Mouse (Mus musculus) MEL-GATA-1-ER (cell line): ENCODE results near the gene Olfr449.

ENCODE experiments used
- DNase-seq: peaks from one replicate; pipeline ENCODE4 v3.0.0-alpha.2; 2012; ENCODE audit warnings: low read depth; ENCODE audit errors: extremely low read depth

Olfr449 gene

GRCm38 (mm10) chr6:42834084-42834483, at the start of gene Olfr449:
Gene Olfr449 (plus strand): TSS chr6:42834384.
- no peak for DNase-seq

- no peak for DNase-seq
Measured at GRCm38 (mm10) chr6:42784793-42785192, 49.4 kb upstream of the Olfr449 start, which contains the start of gene Olfr452. Gene Olfr452 (plus strand): TSS chr6:42785093.

GRCm38 (mm10) chr6:42790247-42790948, 43.8 kb upstream of the Olfr449 start:
- no peak for DNase-seq

GRCm38 (mm10) chr6:42790949-42791556, 43.1 kb upstream of the Olfr449 start:
- DNase-seq, result no peak

GRCm38 (mm10) chr6:42794982-42795381, 39.2 kb upstream of the Olfr449 start:
- no peak for DNase-seq

- no peak for DNase-seq
Measured at GRCm38 (mm10) chr6:42811639-42812038, 22.5 kb upstream of the Olfr449 start, which contains the start of gene Olfr450. Gene Olfr450 (plus strand): TSS chr6:42811939.

- peak; percentile 31 for DNase-seq
Measured at GRCm38 (mm10) chr6:42860222-42860819, 26.1 kb downstream of the Olfr449 start.

GRCm38 (mm10) chr6:42869695-42870094, 35.5 kb downstream of the Olfr449 start:
- DNase-seq, result no peak

GRCm38 (mm10) chr6:42876323-42876722, 42.1 kb downstream of the Olfr449 start:
- DNase-seq, result no peak
